In the genomic region with DNA sequence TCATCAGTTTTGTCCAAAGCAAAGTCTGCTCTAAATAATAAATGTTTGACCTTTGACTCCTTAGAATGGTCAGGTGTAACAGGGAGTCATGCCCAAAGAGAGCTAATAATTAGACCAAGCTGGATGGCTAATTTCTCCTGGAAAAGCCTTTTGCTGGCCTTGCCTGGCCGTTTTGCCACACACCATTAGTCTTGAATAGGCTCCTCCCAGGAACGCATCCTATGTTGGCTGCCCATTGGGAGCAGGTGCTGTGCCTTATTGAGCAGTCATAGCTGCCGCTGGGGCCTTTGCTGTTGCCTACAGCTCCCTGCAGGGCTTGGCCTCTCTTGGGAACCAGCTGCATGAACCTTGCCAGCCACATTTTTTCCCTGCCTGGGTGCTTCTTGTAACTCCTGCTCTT, we compare ENCODE assay signal across 11 mouse cellular contexts.
A peak's percentile ranks its signal among the peaks of the same experiment; 100 is the strongest.
DNase-seq lines count a peak whose midpoint lies in the region; ATAC-seq lines count a peak whose summit lies in the region.
"Had no signal": no experiment of that assay in that cellular context is flagged by ENCODE, and none has a peak within 500 bp of the region (broad histone marks: within the 10 kb centered on the region; RNA-seq: fewer than 3 reads in every experiment).

No protein-coding gene starts in this region.

- no peaks in the 10 kb centered on the region for H3K9me3 ChIP-seq in embryonic facial prominence, embryonic 14.5 days (ENCODE audit: control insufficient read depth, low read length)
- H3K9me3 ChIP-seq in embryonic facial prominence, embryonic 10.5 days = no peaks in the 10 kb centered on the region
- H3K9me3 ChIP-seq in hindbrain, embryonic 10.5 days = no peaks in the 10 kb centered on the region
- no peaks in the 10 kb centered on the region for H3K9me3 ChIP-seq in kidney, embryonic 14.5 days (ENCODE audit: control insufficient read depth, low read length)
- no peaks in the 10 kb centered on the region for H3K9me3 ChIP-seq in neural tube, embryonic 13.5 days
- H3K9me3 ChIP-seq: liver, embryonic 12.5 days had no signal

- H3K4me2 ChIP-seq in embryonic facial prominence, embryonic 14.5 days (ENCODE audit: low read depth, low read length) = no peak overlapping the region
- no peak overlapping the region for H3K4me2 ChIP-seq in kidney, embryonic 14.5 days (replicated peaks; ENCODE audit: low read depth, low read length)
- no peak overlapping the region for H3K4me2 ChIP-seq in neural tube, embryonic 13.5 days
- H3K4me2 ChIP-seq: liver, embryonic 12.5 days had no signal

- DNase-seq in embryonic facial prominence, embryonic 14.5 days (ENCODE audit: low spot score) = peak; percentile 28
- DNase-seq in embryonic facial prominence, embryonic 10.5 days (ENCODE audit: low spot score) = no peak
- DNase-seq in hindbrain, embryonic 10.5 days (ENCODE audit: low spot score) = peak; percentile 19
- no peak for DNase-seq in layer of hippocampus, postnatal 36 days
- no peak for DNase-seq in testis, postnatal 14 days (ENCODE audit: low spot score)
- DNase-seq in urinary bladder, postnatal 25 days (ENCODE audit: low spot score) = no peak
- DNase-seq: heart, adult 2 months had no signal

- no peak overlapping the region for H3K4me3 ChIP-seq in embryonic facial prominence, embryonic 14.5 days (ENCODE audit: low read depth, low read length)
- no peak overlapping the region for H3K4me3 ChIP-seq in embryonic facial prominence, embryonic 10.5 days
- no peak overlapping the region for H3K4me3 ChIP-seq in hindbrain, embryonic 10.5 days
- no peak overlapping the region for H3K4me3 ChIP-seq in kidney, embryonic 14.5 days (ENCODE audit: low read length)
- no peak overlapping the region for H3K4me3 ChIP-seq in neural tube, embryonic 13.5 days
- H3K4me3 ChIP-seq: heart, adult 2 months; liver, embryonic 12.5 days; myocyte had no signal

- no peaks in the 10 kb centered on the region for H3K36me3 ChIP-seq in embryonic facial prominence, embryonic 14.5 days (ENCODE audit: control insufficient read depth, insufficient read depth, low read length)
- H3K36me3 ChIP-seq in embryonic facial prominence, embryonic 10.5 days (replicated peaks) = no peaks in the 10 kb centered on the region
- no peaks in the 10 kb centered on the region for H3K36me3 ChIP-seq in hindbrain, embryonic 10.5 days
- no peaks in the 10 kb centered on the region for H3K36me3 ChIP-seq in kidney, embryonic 14.5 days (ENCODE audit: control insufficient read depth, insufficient read depth, low read length)
- no peaks in the 10 kb centered on the region for H3K36me3 ChIP-seq in neural tube, embryonic 13.5 days
- H3K36me3 ChIP-seq: liver, embryonic 12.5 days had no signal

- ATAC-seq in embryonic facial prominence, embryonic 14.5 days (ENCODE audit: low read depth) = no peak; the same call in 1 of the 2 replicates
- peak; percentile 96 for ATAC-seq in kidney, embryonic 14.5 days (ENCODE audit: low FRiP score, low TSS enrichment)
- peak; percentile 27; the same call in 1 of the 2 replicates for ATAC-seq in neural tube, embryonic 13.5 days (ENCODE audit: low read depth)
- ATAC-seq: liver, embryonic 12.5 days had no signal

- H3K4me1 ChIP-seq in embryonic facial prominence, embryonic 14.5 days (ENCODE audit: control insufficient read depth, insufficient read depth, low read length) = no peaks in the 10 kb centered on the region
- 0 out of 2 replicates have a peak, but pooled peaks cover 3% of the 10 kb centered on the region for H3K4me1 ChIP-seq in embryonic facial prominence, embryonic 10.5 days
- H3K4me1 ChIP-seq in hindbrain, embryonic 10.5 days (replicated peaks) = peaks cover 25% of the 10 kb centered on the region
- no peaks in the 10 kb centered on the region for H3K4me1 ChIP-seq in kidney, embryonic 14.5 days (ENCODE audit: control insufficient read depth, insufficient read depth, low read length)
- H3K4me1 ChIP-seq in neural tube, embryonic 13.5 days (replicated peaks) = peaks cover 24% of the 10 kb centered on the region
- H3K4me1 ChIP-seq: liver, embryonic 12.5 days had no signal

- WGBS in embryonic facial prominence, embryonic 14.5 days = 51% methylated on average over 3 of the region's 3 CpGs
- 41% methylated on average over 3 of the region's 3 CpGs for WGBS in embryonic facial prominence, embryonic 10.5 days
- WGBS in hindbrain, embryonic 10.5 days = 28% methylated on average over 3 of the region's 3 CpGs
- WGBS in kidney, embryonic 14.5 days = 35% methylated on average over 3 of the region's 3 CpGs
- 7% methylated on average over 3 of the region's 3 CpGs for WGBS in neural tube, embryonic 13.5 days

- H3K27me3 ChIP-seq in embryonic facial prominence, embryonic 14.5 days (replicated peaks; ENCODE audit: control insufficient read depth, insufficient read depth, low read length) = no peaks in the 10 kb centered on the region
- H3K27me3 ChIP-seq in embryonic facial prominence, embryonic 10.5 days (replicated peaks; ENCODE audit: low read depth, poor library complexity, severe bottlenecking) = no peaks in the 10 kb centered on the region
- H3K27me3 ChIP-seq in hindbrain, embryonic 10.5 days (ENCODE audit: insufficient read depth, poor library complexity, severe bottlenecking) = no peaks in the 10 kb centered on the region
- no peaks in the 10 kb centered on the region for H3K27me3 ChIP-seq in kidney, embryonic 14.5 days (ENCODE audit: control insufficient read depth, insufficient read depth, low read length)
- no peaks in the 10 kb centered on the region for H3K27me3 ChIP-seq in neural tube, embryonic 13.5 days
- H3K27me3 ChIP-seq: liver, embryonic 12.5 days had no signal

- H3K9ac ChIP-seq in embryonic facial prominence, embryonic 14.5 days (ENCODE audit: low read depth, low read length) = no peak overlapping the region
- no peak overlapping the region for H3K9ac ChIP-seq in kidney, embryonic 14.5 days (ENCODE audit: low read depth, low read length)
- H3K9ac ChIP-seq in neural tube, embryonic 13.5 days = no peak overlapping the region
- H3K9ac ChIP-seq: liver, embryonic 12.5 days had no signal

- H3K27ac ChIP-seq in embryonic facial prominence, embryonic 14.5 days (replicated peaks; ENCODE audit: low read depth, low read length) = no peak overlapping the region
- H3K27ac ChIP-seq in embryonic facial prominence, embryonic 10.5 days (replicated peaks) = no peak overlapping the region
- no peak overlapping the region for H3K27ac ChIP-seq in hindbrain, embryonic 10.5 days
- H3K27ac ChIP-seq in kidney, embryonic 14.5 days (ENCODE audit: low read depth, low read length) = no peak overlapping the region
- H3K27ac ChIP-seq in neural tube, embryonic 13.5 days (replicated peaks) = peak overlapping the region; percentile 42; the same call in 1 of the 2 replicates
- H3K27ac ChIP-seq: heart, adult 2 months; liver, embryonic 12.5 days had no signal

Comparison
In these comparisons a context has a peak if more than half of its experiments do, and no peak if none do; other contexts are left out.
1. DNase-seq: peak in embryonic facial prominence, embryonic 14.5 days (single experiment) and hindbrain, embryonic 10.5 days (single experiment); none in embryonic facial prominence, embryonic 10.5 days (single experiment), layer of hippocampus, postnatal 36 days (0 of 2), testis, postnatal 14 days (single experiment) and urinary bladder, postnatal 25 days (single experiment).